Mouse (Mus musculus) testis, adult 2 months (tissue): ENCODE measurements at regions not wholly inside any gene's neighbourhood (a gene's known extent, or its start where the extent isn't known, plus 50 kb on each side); places are given as distances from the start of the nearest gene placed in this dataset.

ENCODE experiments used
- H3K27ac ChIP-seq: fragments of 200-500 bp; 2 replicates; pipeline ENCODE4 v1.5.1; 2012; ENCODE audit warnings: low read depth, low read length; ENCODE audit not compliant: control insufficient read depth, insufficient read depth
- H3K27me3 ChIP-seq: fragments of 200-500 bp; 2 replicates; pipeline ENCODE4 v1.6.1; 2012; ENCODE audit warnings: mild to moderate bottlenecking, low read length, moderate library complexity; ENCODE audit not compliant: control insufficient read depth, insufficient read depth
- H3K36me3 ChIP-seq: fragments of 200-500 bp; 2 replicates; pipeline ENCODE4 v1.6.1; 2012; ENCODE audit warnings: mild to moderate bottlenecking, low read length; ENCODE audit not compliant: control insufficient read depth, insufficient read depth
- H3K4me1 ChIP-seq: fragments of 200-500 bp; 2 replicates; pipeline ENCODE4 v1.6.1; 2012; ENCODE audit warnings: low read length; ENCODE audit not compliant: control insufficient read depth, insufficient read depth
- H3K4me3 ChIP-seq: fragments of 200-500 bp; 2 replicates; pipeline ENCODE4 v1.5.1; 2012; ENCODE audit warnings: low read depth, mild to moderate bottlenecking, low read length, moderate library complexity, mixed read lengths; ENCODE audit not compliant: control insufficient read depth
- CTCF ChIP-seq: fragments of 200-500 bp; IDR thresholded peaks from 2 replicates; pipeline ENCODE4 v1.5.1; 2012; ENCODE audit warnings: low read depth, mild to moderate bottlenecking, inconsistent platforms, low read length, moderate library complexity; ENCODE audit not compliant: control insufficient read depth, insufficient read depth, insufficient replicate concordance
- POLR2A ChIP-seq: fragments of 200-500 bp; IDR thresholded peaks from 2 replicates; pipeline ENCODE4 v1.6.1; 2012; ENCODE audit warnings: low read depth, mild to moderate bottlenecking, inconsistent platforms, low read length, moderate library complexity; ENCODE audit not compliant: control insufficient read depth

DNA sequence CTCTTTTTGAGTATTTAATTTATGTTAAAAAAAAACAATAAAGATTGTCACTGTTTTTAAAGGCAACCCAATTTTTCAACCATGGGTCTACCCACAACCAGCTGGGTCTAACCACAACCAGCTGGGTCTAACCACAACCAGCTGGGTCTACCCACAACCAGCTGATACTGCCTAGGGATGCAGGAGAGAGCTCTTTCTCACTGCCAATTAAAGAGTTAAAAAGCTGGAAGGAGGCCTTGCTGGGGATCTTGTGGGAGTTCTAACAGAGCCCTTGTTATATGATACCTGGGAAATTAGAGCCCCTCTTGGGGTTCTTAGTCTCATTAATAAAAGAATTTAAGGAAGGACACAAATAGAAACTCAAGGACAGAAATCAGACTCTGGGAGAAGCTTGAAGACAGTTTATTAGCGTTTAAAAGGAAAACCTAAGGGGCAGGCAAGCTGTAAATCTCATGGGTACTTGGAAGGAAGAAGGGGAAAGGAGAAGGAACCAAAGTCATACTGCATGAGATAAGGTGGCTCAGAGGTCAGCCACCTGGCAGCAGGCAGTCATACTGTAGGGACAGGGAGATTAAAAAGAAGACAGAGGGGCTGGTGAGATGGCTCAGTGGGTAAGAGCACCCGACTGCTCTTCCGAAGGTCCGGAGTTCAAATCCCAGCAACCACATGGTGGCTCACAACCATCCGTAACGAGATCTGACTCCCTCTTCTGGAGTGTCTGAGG lies 379.1 kb downstream of the Adam3 start:
- no peak overlapping the region for H3K27ac ChIP-seq
- TF ChIP-seq CTCF (no peak), POLR2A (no peak)
- H3K36me3 ChIP-seq: no peaks in the 10 kb centered on the region
- H3K4me1 ChIP-seq: peaks cover under 1% of the 10 kb centered on the region; the same call in 1 of the 2 replicates
- no peak overlapping the region for H3K4me3 ChIP-seq
- H3K27me3 ChIP-seq: no peaks in the 10 kb centered on the region

- H3K36me3 ChIP-seq: no peaks in the 10 kb centered on the region
- H3K27me3 ChIP-seq: no peaks in the 10 kb centered on the region
- H3K4me1 ChIP-seq: no peaks in the 10 kb centered on the region; the same call in 1 of the 2 replicates
- no peak overlapping the region for H3K27ac ChIP-seq
- TF ChIP-seq POLR2A (no peak), CTCF (no peak)
- H3K4me3 ChIP-seq: no peak overlapping the region
These were observed 387.0 kb downstream of the Adam3 start for GRCm38 (mm10) chr8:24338694-24339093.

DNA sequence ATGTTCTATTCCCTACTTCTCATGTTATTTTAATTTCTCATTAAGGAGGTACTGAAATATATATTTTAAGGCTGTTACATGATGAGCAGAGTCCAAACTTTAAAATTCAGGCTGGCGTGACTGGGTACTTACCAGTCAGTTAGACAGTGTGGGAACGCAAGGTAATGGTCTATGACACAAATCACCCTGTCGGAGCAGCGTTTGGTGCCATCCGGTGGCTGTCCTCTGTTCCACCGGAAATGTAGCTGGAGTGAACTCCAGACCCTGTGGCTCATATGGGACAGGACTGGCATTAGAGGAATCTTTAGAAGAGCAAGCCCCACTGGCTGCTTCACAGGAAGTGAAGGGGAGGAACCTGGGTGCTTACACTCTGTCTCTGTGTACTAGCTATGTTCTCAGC lies 388.0 kb downstream of the Adam3 start:
- Histone ChIP-seq H3K36me3 (no peaks in the 10 kb centered on the region), H3K27me3 (no peaks in the 10 kb centered on the region), H3K4me3 (no peak overlapping the region), H3K4me1 (no peaks in the 10 kb centered on the region; the same call in 1 of the 2 replicates), H3K27ac (no peak overlapping the region)
- TF ChIP-seq CTCF (no peak), POLR2A (no peak)

- Histone ChIP-seq H3K4me1 (no peaks in the 10 kb centered on the region; the same call in 1 of the 2 replicates), H3K36me3 (no peaks in the 10 kb centered on the region), H3K27me3 (no peaks in the 10 kb centered on the region), H3K27ac (no peak overlapping the region), H3K4me3 (no peak overlapping the region)
- no peak for TF ChIP-seq CTCF
- no peak for TF ChIP-seq POLR2A
These were observed 389.9 kb downstream of the Adam3 start for GRCm38 (mm10) chr8:24335709-24336108.

DNA sequence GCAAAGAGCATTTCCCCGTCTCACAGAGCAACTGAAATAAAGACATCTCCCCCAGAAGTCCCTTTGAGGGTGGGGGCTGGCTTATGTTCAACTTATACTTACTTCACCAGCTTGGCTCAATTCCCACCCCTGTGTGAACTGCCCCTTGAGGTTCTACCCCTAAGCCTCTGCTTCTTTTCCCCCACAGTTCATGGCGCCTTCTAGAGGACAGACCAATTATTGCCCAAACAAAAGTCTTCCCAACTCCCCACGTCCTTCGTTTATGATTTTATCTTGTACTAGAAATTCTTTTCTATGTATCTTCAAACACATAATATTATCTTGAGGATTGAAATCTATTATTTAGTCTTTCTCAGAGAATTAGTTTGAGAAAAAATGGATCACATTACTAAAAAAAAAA lies 391.9 kb downstream of the Adam3 start:
- Histone ChIP-seq H3K27ac (no peak overlapping the region), H3K36me3 (no peaks in the 10 kb centered on the region), H3K4me1 (no peaks in the 10 kb centered on the region; the same call in 1 of the 2 replicates), H3K4me3 (no peak overlapping the region), H3K27me3 (no peaks in the 10 kb centered on the region)
- TF ChIP-seq CTCF (no peak), POLR2A (no peak)

- TF ChIP-seq CTCF (no peak), POLR2A (no peak)
- no peak overlapping the region for H3K4me3 ChIP-seq
- H3K4me1 ChIP-seq: no peaks in the 10 kb centered on the region
- no peak overlapping the region for H3K27ac ChIP-seq
- H3K36me3 ChIP-seq: no peaks in the 10 kb centered on the region
- H3K27me3 ChIP-seq: no peaks in the 10 kb centered on the region
These were observed 414.8 kb downstream of the Adam3 start for GRCm38 (mm10) chr8:24310893-24311292.

- Histone ChIP-seq H3K27ac (no peak overlapping the region), H3K27me3 (no peaks in the 10 kb centered on the region), H3K4me3 (no peak overlapping the region), H3K4me1 (no peaks in the 10 kb centered on the region), H3K36me3 (no peaks in the 10 kb centered on the region)
- TF ChIP-seq CTCF (no peak), POLR2A (no peak)
These were observed 431.1 kb downstream of the Adam3 start for GRCm38 (mm10) chr8:24294565-24294964.

DNA sequence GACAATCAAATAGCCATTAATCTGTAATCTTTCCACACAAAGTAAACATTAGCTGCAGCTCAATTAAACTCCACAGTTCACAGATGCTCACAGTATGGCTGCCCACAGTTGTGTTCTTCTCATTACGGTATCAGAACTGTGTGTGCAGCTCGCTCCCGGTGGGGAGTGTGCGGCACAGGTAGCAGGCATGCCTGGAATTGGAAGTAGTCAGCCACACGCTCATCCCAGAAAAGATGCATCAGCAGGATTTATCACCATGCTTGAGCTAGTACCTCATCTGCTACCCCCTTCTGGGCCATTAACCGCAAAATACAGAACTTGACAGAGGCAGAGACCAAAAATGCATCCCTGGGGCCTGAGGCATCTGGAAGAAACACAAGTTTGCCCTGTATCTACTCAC lies 437.8 kb downstream of the Adam3 start:
- Histone ChIP-seq H3K27me3 (no peaks in the 10 kb centered on the region), H3K4me1 (no peaks in the 10 kb centered on the region), H3K27ac (no peak overlapping the region), H3K4me3 (no peak overlapping the region), H3K36me3 (no peaks in the 10 kb centered on the region)
- TF ChIP-seq CTCF (no peak), POLR2A (no peak)
